8 mouse cellular contexts compared by ENCODE assay signal in the genomic region with DNA sequence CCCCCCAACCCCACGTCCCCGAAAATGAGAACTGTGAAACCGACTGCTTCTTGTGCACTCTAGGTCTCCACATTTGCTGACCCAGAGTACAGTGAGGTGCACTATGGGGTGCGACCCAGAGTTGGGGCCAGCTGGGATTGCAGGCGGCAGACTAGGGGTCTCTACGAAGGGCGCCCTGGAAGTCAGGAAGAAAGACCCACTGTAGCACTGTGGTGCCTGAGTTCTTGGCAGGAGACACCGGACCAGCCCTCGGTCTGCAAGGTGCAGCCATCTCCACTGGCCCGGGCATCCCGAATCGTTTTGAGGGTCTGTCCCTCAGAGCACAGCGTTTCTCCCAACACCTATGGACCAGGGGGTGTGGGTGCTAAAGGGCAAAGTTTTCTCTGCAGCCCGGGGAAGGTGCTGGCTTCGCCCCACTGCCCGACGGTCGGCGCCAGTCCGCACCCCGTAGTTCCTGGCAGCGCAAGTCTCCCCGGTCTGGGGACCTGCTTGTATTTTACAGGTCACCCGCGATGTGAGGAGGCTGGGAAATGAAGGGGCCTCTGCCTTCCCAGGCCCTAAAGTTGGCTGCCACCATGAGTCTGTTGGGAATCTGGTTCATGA. TPM values are rescaled to one million over a fixed set of nuclear protein-coding genes. Genes with fewer than 3 reads are reported as not detected.
DNase-seq lines count a peak whose midpoint lies in the region; ATAC-seq and TF ChIP-seq lines count a peak whose summit lies in the region.

No protein-coding gene starts in this region.

- TF ChIP-seq CTCF in ES-Bruce4 (IDR thresholded peaks at IDR 0.05; ENCODE audit: low read depth, low read length) = no peak
- no peak for TF ChIP-seq CTCF in liver, postnatal 0 days (IDR thresholded peaks at IDR 0.05; ENCODE audit: low read depth)

- no peak for TF ChIP-seq POLR2A in ES-Bruce4 (IDR thresholded peaks at IDR 0.05; ENCODE audit: insufficient read depth, low read length)

- H3K27me3 ChIP-seq in ES-Bruce4 (ENCODE audit: control insufficient read depth, insufficient read depth, low read length, poor library complexity, severe bottlenecking) = peaks cover 16% of the 10 kb centered on the region
- peaks cover 84% of the 10 kb centered on the region for H3K27me3 ChIP-seq in hindbrain, embryonic 12.5 days
- peaks cover 85% of the 10 kb centered on the region for H3K27me3 ChIP-seq in liver, postnatal 0 days (ENCODE audit: insufficient read depth, low read length)

- H3K9me3 ChIP-seq in ES-Bruce4 (replicated peaks; ENCODE audit: control insufficient read depth, insufficient read depth, low read length, poor library complexity, severe bottlenecking) = no peaks in the 10 kb centered on the region
- H3K9me3 ChIP-seq in hindbrain, embryonic 12.5 days (replicated peaks) = no peaks in the 10 kb centered on the region
- H3K9me3 ChIP-seq in liver, postnatal 0 days (ENCODE audit: low read length) = no peaks in the 10 kb centered on the region

- ATAC-seq in hindbrain, embryonic 12.5 days (ENCODE audit: low FRiP score) = peak; percentile 24; the same call in 1 of the 2 replicates
- ATAC-seq in liver, postnatal 0 days = no peak

- no peaks in the 10 kb centered on the region for H3K36me3 ChIP-seq in ES-Bruce4 (ENCODE audit: control insufficient read depth, insufficient read depth, low read length, poor library complexity, severe bottlenecking)
- no peaks in the 10 kb centered on the region for H3K36me3 ChIP-seq in hindbrain, embryonic 12.5 days
- no peaks in the 10 kb centered on the region for H3K36me3 ChIP-seq in liver, postnatal 0 days (replicated peaks; ENCODE audit: insufficient read depth, low read length)

- 2% methylated on average over 25 of the region's 25 CpGs for WGBS in hindbrain, embryonic 12.5 days
- WGBS in liver, postnatal 0 days (ENCODE audit: insufficient replicate concordance) = 2% methylated on average over 25 of the region's 25 CpGs

- H3K27ac ChIP-seq in ES-Bruce4 (ENCODE audit: insufficient read depth, low read length) = no peak overlapping the region
- no peak overlapping the region for H3K27ac ChIP-seq in hindbrain, embryonic 12.5 days
- no peak overlapping the region for H3K27ac ChIP-seq in liver, postnatal 0 days (ENCODE audit: low read depth)

- peak overlapping the region; percentile 39 for H3K4me3 ChIP-seq in ES-Bruce4 (ENCODE audit: low read depth, low read length)
- peak overlapping the region; percentile 24 for H3K4me3 ChIP-seq in hindbrain, embryonic 12.5 days
- peak overlapping the region; percentile 34 for H3K4me3 ChIP-seq in liver, postnatal 0 days (ENCODE audit: low read depth, low read length)

- no peak for TF ChIP-seq EP300 in ES-Bruce4 (IDR thresholded peaks at IDR 0.05; ENCODE audit: insufficient read depth, low read depth, low read length)
- no peak for TF ChIP-seq EP300 in liver, postnatal 0 days (IDR thresholded peaks at IDR 0.05; ENCODE audit: low read depth)

- DNase-seq in embryo, embryonic 11 days = peak; percentile 39
- DNase-seq in embryo, embryonic 9.5 days (ENCODE audit: extremely low spot score) = no peak
- DNase-seq in liver, postnatal 0 days = no peak
- no peak for DNase-seq in urinary bladder, postnatal 36 days (ENCODE audit: low spot score in 2 of 2)
- DNase-seq in thymus, postnatal 14 days = no peak
- no peak for DNase-seq in right cerebral cortex, postnatal 4 days

- peak overlapping the region; percentile 50 for H3K4me2 ChIP-seq in hindbrain, embryonic 12.5 days (replicated peaks)
- peak overlapping the region; percentile 57; the same call in 1 of the 2 replicates for H3K4me2 ChIP-seq in liver, postnatal 0 days (ENCODE audit: low read depth, low read length)

- no peak overlapping the region for H3K9ac ChIP-seq in ES-Bruce4 (ENCODE audit: low read depth, poor library complexity, severe bottlenecking)
- 0 out of 2 replicates have a peak overlapping the region, but pooled peaks have one; percentile 8 for H3K9ac ChIP-seq in hindbrain, embryonic 12.5 days
- no peak overlapping the region for H3K9ac ChIP-seq in liver, postnatal 0 days (replicated peaks)

- H3K4me1 ChIP-seq in ES-Bruce4 (ENCODE audit: control insufficient read depth, insufficient read depth, low read length) = no peaks in the 10 kb centered on the region
- H3K4me1 ChIP-seq in hindbrain, embryonic 12.5 days = peaks cover 25% of the 10 kb centered on the region
- peaks cover 9% of the 10 kb centered on the region for H3K4me1 ChIP-seq in liver, postnatal 0 days (ENCODE audit: insufficient read depth)

RNA-seq across cellular contexts. Expression of a gene that starts 4.6 kb away (rescaled TPM):
- polyA plus RNA-seq in ES-Bruce4 (2011; ENCODE audit: insufficient read depth, insufficient read length, low read depth, missing spikeins) = 0.26 and 0.34 TPM in 2 replicates
- 11.0 and 11.5 TPM in 2 replicates for polyA plus RNA-seq in hindbrain, embryonic 12.5 days (2016; fragmentation: Nextera tagmentation; extraction: Ambion mirVana)
- 0.02 TPM in 1 of 2 replicates, not detected in the other for polyA plus RNA-seq in liver, postnatal 0 days (2015; fragmentation: Nextera tagmentation; extraction: Ambion mirVana)
